Mouse (Mus musculus) bone marrow, adult 2 months (tissue): ENCODE measurements around the gene Slc8b1. TPM values are rescaled to one million over a fixed set of nuclear protein-coding genes. Genes with fewer than 3 reads are reported as not detected.

ENCODE experiments used
- H3K27ac ChIP-seq: fragments of 200-500 bp; 2 replicates; pipeline ENCODE4 v1.5.1; 2012; ENCODE audit warnings: low read depth, mild to moderate bottlenecking, control low read depth, inconsistent platforms, low read length; ENCODE audit not compliant: control insufficient read depth, poor library complexity, insufficient read depth
- H3K4me1 ChIP-seq: fragments of 200-500 bp; 2 replicates; pipeline ENCODE4 v1.6.1; 2011; ENCODE audit warnings: low read length; ENCODE audit not compliant: control insufficient read depth, insufficient read depth
- H3K4me3 ChIP-seq: fragments of 200-500 bp; replicated peaks from 2 replicates; pipeline ENCODE3; 2011; ENCODE audit warnings: mild to moderate bottlenecking, low read depth, low read length, control low read depth; ENCODE audit not compliant: control insufficient read depth
- CTCF ChIP-seq: fragments of 200-500 bp; IDR thresholded peaks from 2 replicates; pipeline ENCODE4 v1.5.1; 2011; ENCODE audit warnings: low read length, control low read depth; ENCODE audit not compliant: control insufficient read depth, insufficient read depth
- POLR2A ChIP-seq: fragments of 200-500 bp; IDR thresholded peaks from 2 replicates; pipeline ENCODE4 v1.6.1; 2011; ENCODE audit warnings: low read depth, mild to moderate bottlenecking, control low read depth, low read length, borderline replicate concordance; ENCODE audit not compliant: control insufficient read depth
- WGBS: fragments of 180-500 bp; shearing (Covaris S2); methylation state at CpG from one replicate; pipeline ENCODE4 v1.1.7; 2018; 5-methylcytosine and 5-hydroxymethylcytosine counted together
- polyA plus RNA-seq: library from polyadenylated mRNA; stranded (reverse); fragments of >200 nt; gene quantifications from 2 replicates; pipeline ENCODE4 v1.2.4, GENCODE M21; 2011; ENCODE audit warnings: low replicate concordance; ENCODE audit not compliant: missing spikeins, insufficient read depth, insufficient read length

Slc8b1 gene
- polyA plus RNA-seq, 1 experiment, result 45.1 TPM

- Histone ChIP-seq H3K4me3 (no peak overlapping the region), H3K4me1 (no peaks in the 10 kb centered on the region; the same call in 1 of the 2 replicates), H3K27ac (no peak overlapping the region)
- TF ChIP-seq POLR2A (no peak), CTCF (no peak)
- 63% methylated on average over 4 of the region's 4 CpGs for WGBS
These were observed 39.4 kb upstream of the Slc8b1 start for GRCm38 (mm10) chr5:120471538-120471937.

GRCm38 (mm10) chr5:120472770-120473169 lies 38.2 kb upstream of the Slc8b1 start, which contains the start of gene Sdsl:
Sdsl (minus strand) TSS chr5:120472810.
- 75% methylated on average over 8 of the region's 8 CpGs for WGBS
- Histone ChIP-seq H3K27ac (no peak within 1 kb of the TSS), H3K4me1 (no peaks in the 10 kb centered on the region), H3K4me3 (no peak within 1 kb of the TSS)
- TF ChIP-seq CTCF (no peak), POLR2A (no peak)

GRCm38 (mm10) chr5:120473361-120473760 lies 37.6 kb upstream of the Slc8b1 start:
- TF ChIP-seq POLR2A (no peak), CTCF (no peak)
- 67% methylated on average over 2 of the region's 2 CpGs for WGBS
- H3K4me1 ChIP-seq, result no peaks in the 10 kb centered on the region
- no peak overlapping the region for H3K27ac ChIP-seq
- no peak overlapping the region for H3K4me3 ChIP-seq

- Histone ChIP-seq H3K27ac (no peak overlapping the region), H3K4me1 (no peaks in the 10 kb centered on the region), H3K4me3 (no peak overlapping the region)
- no peak for TF ChIP-seq POLR2A
- TF ChIP-seq CTCF, result no peak
- WGBS, result 66% methylated on average over 8 of the region's 8 CpGs
These were observed 35.1 kb upstream of the Slc8b1 start for GRCm38 (mm10) chr5:120475861-120476260.

- Histone ChIP-seq H3K4me1 (no peaks in the 10 kb centered on the region), H3K27ac (no peak within 1 kb of the TSS), H3K4me3 (no peak within 1 kb of the TSS)
- 32% methylated on average over 13 of the region's 13 CpGs for WGBS
- TF ChIP-seq CTCF (no peak), POLR2A (no peak)
These were observed 34.7 kb upstream of the Slc8b1 start, which contains the start of gene Sds for GRCm38 (mm10) chr5:120476296-120476695. Sds (plus strand) TSS chr5:120476526.

- H3K4me3 ChIP-seq, result no peak overlapping the region
- TF ChIP-seq POLR2A, result no peak
- no peak for TF ChIP-seq CTCF
- WGBS, result 83% methylated on average over 5 of the region's 5 CpGs
These were observed 33.0 kb upstream of the Slc8b1 start for GRCm38 (mm10) chr5:120477993-120478392.

GRCm38 (mm10) chr5:120479538-120479937 lies 31.4 kb upstream of the Slc8b1 start:
- Histone ChIP-seq H3K4me3 (no peak overlapping the region), H3K4me1 (no peaks in the 10 kb centered on the region), H3K27ac (no peak overlapping the region)
- TF ChIP-seq CTCF (no peak), POLR2A (no peak)
- WGBS, result 54% methylated on average over 4 of the region's 4 CpGs

More at GRCm38 (mm10) chr5:120477993-120478392, 33.0 kb upstream of the Slc8b1 start:
- H3K27ac ChIP-seq, result no peak overlapping the region
- H3K4me1 ChIP-seq, result no peaks in the 10 kb centered on the region

- no peak overlapping the region for H3K27ac ChIP-seq
- H3K4me3 ChIP-seq, result no peak overlapping the region
- TF ChIP-seq POLR2A, result no peak
- TF ChIP-seq CTCF, result no peak
- 76% methylated on average over 9 of the region's 9 CpGs for WGBS
- no peaks in the 10 kb centered on the region for H3K4me1 ChIP-seq
These were observed 29.8 kb upstream of the Slc8b1 start for GRCm38 (mm10) chr5:120481205-120481604.

GRCm38 (mm10) chr5:120483399-120483798 lies 27.6 kb upstream of the Slc8b1 start:
- no peaks in the 10 kb centered on the region for H3K4me1 ChIP-seq
- TF ChIP-seq CTCF, result no peak
- no peak for TF ChIP-seq POLR2A
- 87% methylated on average over 19 of the region's 19 CpGs for WGBS
- no peak overlapping the region for H3K4me3 ChIP-seq
- H3K27ac ChIP-seq, result no peak overlapping the region
